8 mouse cellular contexts compared by ENCODE assay signal in genomic region chr15:11904043-11904847, GRCm38 (mm10). TPM values are rescaled to one million over a fixed set of nuclear protein-coding genes. Genes with fewer than 3 reads are reported as not detected.
DNase-seq lines count a peak whose midpoint lies in the region; ATAC-seq and TF ChIP-seq lines count a peak whose summit lies in the region.

No protein-coding gene starts in this region.

- no peak for ATAC-seq in heart, embryonic 14.5 days (ENCODE audit: insufficient number of reproducible peaks, insufficient read depth, low FRiP score, low read depth)
- ATAC-seq in kidney, embryonic 16.5 days (ENCODE audit: low FRiP score, low TSS enrichment): peak; percentile 55
- peak; percentile 23; the same call in 1 of the 2 replicates for ATAC-seq in lung, postnatal 0 days

- H3K27ac ChIP-seq in heart, embryonic 14.5 days (replicated peaks in 1 of 2; ENCODE audit: control insufficient read depth in 1 of 2, insufficient read depth in 1 of 2, low read depth in 2 of 2, low read length in 2 of 2): peak overlapping the region; percentile 56 to 82
- H3K27ac ChIP-seq in kidney, embryonic 16.5 days (ENCODE audit: low read length): peak overlapping the region; percentile 59
- peak overlapping the region; percentile 81 for H3K27ac ChIP-seq in lung, postnatal 0 days (ENCODE audit: low read length)

- under 1% methylated on average over 48 of the region's 48 CpGs for WGBS in heart, embryonic 14.5 days
- under 1% methylated on average over 48 of the region's 48 CpGs for WGBS in kidney, embryonic 16.5 days
- WGBS in lung, postnatal 0 days: under 1% methylated on average over 48 of the region's 48 CpGs

- no peaks in the 10 kb centered on the region for H3K36me3 ChIP-seq in heart, embryonic 14.5 days (ENCODE audit: control insufficient read depth, insufficient read depth, low read length)
- H3K36me3 ChIP-seq in kidney, embryonic 16.5 days (ENCODE audit: insufficient read depth, low read length): no peaks in the 10 kb centered on the region
- no peaks in the 10 kb centered on the region for H3K36me3 ChIP-seq in lung, postnatal 0 days (ENCODE audit: insufficient read depth, low read length)

- peak; percentile 25 for DNase-seq in gastrocnemius, postnatal 14 days
- no peak for DNase-seq in gastrocnemius, adult 8-10 months (ENCODE audit: low spot score in 2 of 2)
- DNase-seq in embryo, embryonic 10.5 days (ENCODE audit: low spot score): peak; percentile 75
- DNase-seq in lung, postnatal 0 days (ENCODE audit: low spot score): peak; percentile 44
- DNase-seq in right cerebral cortex, postnatal 10 days (ENCODE audit: low spot score in 2 of 2): peak; percentile 38 to 55
- DNase-seq in spleen, postnatal 14 days (ENCODE audit: low spot score in 2 of 2): no peak

- peaks cover 8% of the 10 kb centered on the region for H3K27me3 ChIP-seq in heart, embryonic 14.5 days (ENCODE audit: control insufficient read depth, insufficient read depth, low read length)
- peaks cover 22% of the 10 kb centered on the region; the same call in 1 of the 2 replicates for H3K27me3 ChIP-seq in kidney, embryonic 16.5 days (ENCODE audit: insufficient read depth, low read length)
- H3K27me3 ChIP-seq in lung, postnatal 0 days (replicated peaks; ENCODE audit: insufficient read depth, low read length): peaks cover 3% of the 10 kb centered on the region; the same call in 1 of the 2 replicates

- H3K4me1 ChIP-seq in heart, embryonic 14.5 days (ENCODE audit: control insufficient read depth in 2 of 2, insufficient read depth in 2 of 2, low read length in 2 of 2): peaks cover 4 to 23% of the 10 kb centered on the region in 2 experiments
- H3K4me1 ChIP-seq in kidney, embryonic 16.5 days (ENCODE audit: insufficient read depth, low read length): peaks cover 19% of the 10 kb centered on the region
- H3K4me1 ChIP-seq in lung, postnatal 0 days (ENCODE audit: insufficient read depth, low read depth, low read length): peaks cover 9% of the 10 kb centered on the region

- no peak for TF ChIP-seq EP300 in lung, postnatal 0 days (IDR thresholded peaks at IDR 0.05)

- peak; percentile 60 for TF ChIP-seq CTCF in lung, postnatal 0 days (IDR thresholded peaks at IDR 0.05)

- no peaks in the 10 kb centered on the region for H3K9me3 ChIP-seq in heart, embryonic 14.5 days (ENCODE audit: control insufficient read depth, low read length)
- no peaks in the 10 kb centered on the region for H3K9me3 ChIP-seq in kidney, embryonic 16.5 days (ENCODE audit: low read length)
- H3K9me3 ChIP-seq in lung, postnatal 0 days (ENCODE audit: low read length): no peaks in the 10 kb centered on the region

- H3K4me3 ChIP-seq in heart, embryonic 14.5 days (ENCODE audit: control insufficient read depth in 1 of 2, insufficient read depth in 1 of 2, low read depth in 1 of 2, low read length in 2 of 2): peak overlapping the region; percentile 60 to 69
- H3K4me3 ChIP-seq in kidney, embryonic 16.5 days (ENCODE audit: low read length): peak overlapping the region; percentile 56
- H3K4me3 ChIP-seq in lung, postnatal 0 days (ENCODE audit: low read depth, low read length): peak overlapping the region; percentile 62

- H3K4me2 ChIP-seq in heart, embryonic 14.5 days (ENCODE audit: low read length): peak overlapping the region; percentile 98
- peak overlapping the region; percentile 93 for H3K4me2 ChIP-seq in kidney, embryonic 16.5 days (replicated peaks; ENCODE audit: low read depth, low read length)
- peak overlapping the region; percentile 86 for H3K4me2 ChIP-seq in lung, postnatal 0 days (replicated peaks; ENCODE audit: low read depth, low read length)

- peak overlapping the region; percentile 76 for H3K9ac ChIP-seq in heart, embryonic 14.5 days (ENCODE audit: low read length)
- H3K9ac ChIP-seq in kidney, embryonic 16.5 days (replicated peaks; ENCODE audit: low read length): peak overlapping the region; percentile 74
- peak overlapping the region; percentile 68 for H3K9ac ChIP-seq in lung, postnatal 0 days (replicated peaks; ENCODE audit: low read depth)

- intact Hi-C loops in gastrocnemius, postnatal 14 days (cut with DNase I; ENCODE audit: low total_unique reads): loop anchor here (5.0 kb wide), 1 partner anchor 492 kb away; no protein-coding TSS in a partner anchor

RNA-seq across cellular contexts. Expression of gene Npr3, which starts 2.8 kb away (rescaled TPM):
- total RNA-seq in gastrocnemius, postnatal 14 days (2021): 10 to 100 TPM; 11.0 to 11.9 TPM
- 10 to 100 TPM in 1 of 4 experiments, 1 to 10 TPM in 3; 4.1 to 12.0 (median 6.1) TPM for total RNA-seq in gastrocnemius, adult 8-10 months (2022)
- 12.6 and 13.7 TPM in 2 replicates for polyA plus RNA-seq in heart, embryonic 14.5 days (2014; fragmentation: Nextera tagmentation; extraction: Ambion mirVana)
- polyA plus RNA-seq in kidney, embryonic 16.5 days (2015; fragmentation: Nextera tagmentation; extraction: Ambion mirVana): 5.9 and 7.7 TPM in 2 replicates
- polyA plus RNA-seq in lung, postnatal 0 days (2015; fragmentation: Nextera tagmentation; extraction: Ambion mirVana): 11.2 and 16.4 TPM in 2 replicates

Comparison
In these comparisons a context has a peak if more than half of its experiments do, and no peak if none do; other contexts are left out.
1. DNase-seq: peak in gastrocnemius, postnatal 14 days (single experiment), embryo, embryonic 10.5 days (single experiment), lung, postnatal 0 days (single experiment) and right cerebral cortex, postnatal 10 days (2 of 2); none in gastrocnemius, adult 8-10 months (0 of 2) and spleen, postnatal 14 days (0 of 2).
2. Peak in every context shown above with its lines, with median percentiles within 50 percentile points of each other: H3K27ac ChIP-seq, H3K4me2 ChIP-seq, H3K4me3 ChIP-seq and H3K9ac ChIP-seq.